Mouse (Mus musculus) limb, embryonic 14.5 days (tissue): Measurements from ENCODE around the gene Sh3pxd2a. TPM values are rescaled to one million over a fixed set of nuclear protein-coding genes. Genes with fewer than 3 reads are reported as not detected.

ENCODE experiments used
- ATAC-seq: fragments of 200-750 bp; cut with Nextera tagmentation; 2 replicates; pipeline ENCODE4 v1.8.0; 2017; ENCODE audit warnings: low read depth, moderate number of reproducible peaks, moderate TSS enrichment; ENCODE audit not compliant: low FRiP score
- DNase-seq: peaks from one replicate; pipeline ENCODE4 v3.0.0-alpha.2; 2015; ENCODE audit warnings: low spot score
- H3K27ac ChIP-seq: fragments of 300-500 bp; sonication (generic); replicated peaks from 2 replicates; pipeline ENCODE4 v1.5.1; 2014; ENCODE audit warnings: low read depth, mild to moderate bottlenecking, low read length, moderate library complexity, mixed read lengths
- H3K27me3 ChIP-seq: fragments of 300-500 bp; sonication (generic); 2 replicates; pipeline ENCODE4 v1.6.1; 2014; ENCODE audit warnings: low read length, mixed read lengths; ENCODE audit not compliant: control insufficient read depth, insufficient read depth
- H3K36me3 ChIP-seq: fragments of 300-500 bp; sonication (generic); 2 replicates; pipeline ENCODE4 v1.6.1; 2014; ENCODE audit warnings: mild to moderate bottlenecking, low read length, moderate library complexity, mixed read lengths; ENCODE audit not compliant: control insufficient read depth, insufficient read depth
- H3K4me1 ChIP-seq: fragments of 300-500 bp; sonication (generic); 2 replicates; pipeline ENCODE4 v1.6.1; 2014; ENCODE audit warnings: antibody characterized with exemption, low read length, mixed read lengths; ENCODE audit not compliant: control insufficient read depth, insufficient read depth
- H3K4me2 ChIP-seq: fragments of 300-500 bp; sonication (generic); replicated peaks from 2 replicates; pipeline ENCODE4 v1.6.1; 2014; ENCODE audit warnings: low read depth, mild to moderate bottlenecking, low read length, moderate library complexity; ENCODE audit not compliant: severe bottlenecking
- H3K4me3 ChIP-seq: fragments of 300-500 bp; sonication (generic); replicated peaks from 2 replicates; pipeline ENCODE4 v1.5.1; 2014; ENCODE audit warnings: low read length
- H3K9ac ChIP-seq: fragments of 300-500 bp; sonication (generic); 2 replicates; pipeline ENCODE4 v1.6.1; 2014; ENCODE audit warnings: mild to moderate bottlenecking, low read depth, low read length, moderate library complexity; ENCODE audit not compliant: severe bottlenecking
- H3K9me3 ChIP-seq: fragments of 300-500 bp; sonication (generic); 2 replicates; pipeline ENCODE4 v1.6.1; 2016; ENCODE audit warnings: low read length; ENCODE audit not compliant: control insufficient read depth
- POLR2A ChIP-seq: fragments of 200-500 bp; IDR thresholded peaks from 2 replicates; pipeline ENCODE4 v1.8.0; 2012; ENCODE audit warnings: inconsistent platforms, mild to moderate bottlenecking, moderate library complexity, borderline replicate concordance; ENCODE audit not compliant: insufficient read depth, insufficient read length; ENCODE audit errors: extremely low read depth
- WGBS: fragments of 180-500 bp; shearing (Covaris S2); extraction: QIAGEN DNeasy Blood & Tissue Kit; methylation state at CpG from one replicate; pipeline ENCODE4 v1.1.7; 2014; 5-methylcytosine and 5-hydroxymethylcytosine counted together
- polyA plus RNA-seq, 2 experiments: library from polyadenylated mRNA; depleted of rRNA in 1 of 2; stranded (reverse) in 1 of 2; unstranded in 1 of 2; fragments of >200 nt; fragmentation: Nextera tagmentation in 1 of 2; extraction: Ambion mirVana in 1 of 2; gene quantifications; 2 replicates each; pipeline versions ENCODE4 v1.2.1 to v1.2.3; 2012 to 2014

Gene Sh3pxd2a
- polyA plus RNA-seq (2012; rRNA removed) (61.7 and 66.8 TPM in 2 replicates), polyA plus RNA-seq (2014; fragmentation: Nextera tagmentation; extraction: Ambion mirVana) (17.1 and 19.8 TPM in 2 replicates)

DNA sequence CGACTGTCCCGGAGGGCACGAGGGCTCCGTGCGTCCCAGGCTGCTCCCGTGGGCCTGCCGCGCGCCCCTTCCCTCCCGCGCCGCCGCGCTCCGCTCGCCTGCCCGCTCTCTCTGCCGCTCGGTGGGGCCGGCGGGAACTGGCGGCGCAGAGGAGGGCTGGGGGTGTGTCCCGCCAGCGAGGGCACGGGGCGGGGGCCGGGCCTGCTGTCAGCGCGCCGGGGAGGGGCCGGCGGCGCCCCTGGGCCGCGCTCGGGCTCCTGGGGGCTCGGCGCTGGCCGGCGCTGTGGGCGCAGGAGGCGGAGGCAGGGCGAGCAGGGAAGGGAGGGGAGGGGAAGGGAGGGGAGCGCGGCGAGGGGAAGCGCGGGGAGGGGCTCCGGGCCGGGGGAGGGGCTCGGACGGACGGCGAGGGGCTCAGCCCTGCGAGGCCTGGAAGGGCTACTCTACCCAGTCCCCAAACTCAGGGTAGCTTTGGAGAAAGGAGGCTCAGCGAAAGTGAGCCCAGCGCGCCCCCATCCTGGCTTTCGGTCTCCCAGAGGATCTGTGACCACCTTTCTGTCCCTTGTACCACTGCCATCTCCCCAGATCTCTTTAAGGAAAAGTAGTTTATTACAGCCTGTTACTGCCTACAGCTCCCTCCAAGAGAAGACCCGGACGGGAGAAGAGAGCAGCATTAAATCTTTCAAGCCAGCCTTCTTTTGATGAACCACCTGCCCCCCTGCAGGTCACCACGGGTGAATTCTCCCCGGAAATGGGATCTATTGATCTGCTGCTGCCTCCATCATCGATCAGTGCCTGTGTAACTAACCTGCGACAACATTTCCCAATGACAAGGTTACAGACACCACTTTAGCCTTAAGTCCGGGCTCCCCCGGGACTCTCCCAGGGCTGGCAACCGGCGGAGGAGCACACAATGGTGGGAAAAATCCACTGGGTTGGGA, at the start of gene Sh3pxd2a:
Gene Sh3pxd2a (minus strand): TSS at position 98 of the 938 bp plus-strand sequence.
- DNase-seq (peak; percentile 65), ATAC-seq (peak; percentile 86)
- Histone ChIP-seq H3K27me3 (no peaks in the 10 kb centered on the region), H3K4me2 (peak within 1 kb of the TSS; percentile 91), H3K4me3 (peak within 1 kb of the TSS; percentile 82), H3K36me3 (no peaks in the 10 kb centered on the region), H3K9ac (peak within 1 kb of the TSS; percentile 89), H3K4me1 (peaks cover 12% of the 10 kb centered on the region), H3K9me3 (no peaks in the 10 kb centered on the region), H3K27ac (peak within 1 kb of the TSS; percentile 79)
- no peak for TF ChIP-seq POLR2A
- 1% methylated on average over 43 of the region's 70 CpGs for WGBS

DNA sequence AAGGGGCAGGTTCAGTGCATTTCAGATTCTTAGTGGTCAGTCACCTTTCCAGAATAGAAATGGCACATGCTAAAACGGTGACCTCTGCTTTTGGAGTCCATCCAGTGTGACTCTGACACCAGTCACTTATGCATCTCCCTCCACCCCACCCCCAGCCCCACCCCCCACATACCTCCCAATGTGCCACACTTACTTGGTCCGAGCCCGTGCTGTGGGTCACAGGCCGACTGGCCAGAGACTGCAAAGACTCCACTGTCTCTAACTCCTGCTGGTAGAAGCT, 49.4 kb upstream of the Sh3pxd2a start:
- DNase-seq (no peak), ATAC-seq (no peak)
- Histone ChIP-seq H3K27ac (no peak overlapping the region), H3K36me3 (peaks cover 57% of the 10 kb centered on the region), H3K27me3 (no peaks in the 10 kb centered on the region), H3K4me1 (no peaks in the 10 kb centered on the region), H3K9ac (no peak overlapping the region), H3K4me2 (no peak overlapping the region), H3K4me3 (no peak overlapping the region), H3K9me3 (no peaks in the 10 kb centered on the region)
- 69% methylated on average over 4 of the region's 4 CpGs for WGBS
- TF ChIP-seq POLR2A = no peak

DNA sequence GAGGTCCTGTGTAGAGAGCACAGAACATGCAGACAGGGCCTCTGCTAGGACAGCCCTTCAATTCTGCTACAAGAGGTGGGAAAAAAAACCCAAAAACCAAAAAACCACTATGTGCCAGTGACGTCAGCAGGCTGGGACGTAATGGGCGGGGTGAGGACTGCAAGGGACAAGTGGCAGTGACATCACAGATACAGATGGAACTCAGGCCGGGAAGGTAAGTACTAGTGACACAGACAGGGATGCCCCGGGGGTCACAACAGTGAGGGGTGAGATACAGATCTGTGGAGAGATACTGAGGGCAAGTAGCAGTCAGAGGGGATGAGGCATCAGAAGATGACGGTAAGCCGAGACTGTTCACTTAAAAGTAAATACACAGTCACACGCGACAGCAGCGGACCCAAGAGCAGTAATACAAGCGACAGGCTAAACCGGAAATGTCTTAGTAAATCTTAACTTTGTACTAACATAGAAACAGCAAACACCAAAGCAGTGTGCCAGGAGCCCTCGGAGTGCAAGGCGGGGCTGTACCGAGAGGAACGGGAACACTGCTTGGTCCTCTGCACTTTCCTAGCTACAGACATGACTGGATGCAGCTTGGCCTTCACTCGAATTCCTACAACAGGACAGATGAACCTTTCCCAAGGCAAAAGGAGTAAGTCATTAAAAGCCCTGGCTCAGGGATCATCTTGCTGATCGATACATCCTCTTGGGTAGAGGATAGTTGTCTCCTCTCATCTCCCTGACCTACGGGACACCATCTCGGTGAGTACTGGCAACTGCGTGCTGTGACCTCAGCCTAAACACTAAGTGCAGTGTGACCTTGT, 48.8 kb upstream of the Sh3pxd2a start:
- peaks cover 57% of the 10 kb centered on the region for H3K36me3 ChIP-seq
- no peak for DNase-seq

DNA sequence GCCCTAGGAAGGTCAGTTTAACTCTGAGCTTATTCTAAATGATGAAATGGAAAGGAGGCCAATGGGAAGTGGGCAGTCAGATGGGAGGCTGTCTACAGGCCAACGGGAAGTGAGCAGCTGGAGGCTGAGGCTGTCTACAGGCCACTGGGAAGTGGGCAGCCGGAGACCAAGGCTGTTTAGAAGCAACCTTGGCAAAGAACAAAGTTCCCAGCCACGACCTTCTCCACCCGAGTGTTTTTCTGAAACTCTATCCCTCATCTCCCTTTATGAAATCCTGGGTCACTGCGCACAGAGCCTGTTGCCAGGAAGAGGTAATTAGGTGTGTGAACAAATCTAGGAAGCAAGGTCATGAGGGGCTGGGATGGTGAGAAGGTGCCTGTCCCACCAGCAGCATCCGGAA, 47.8 kb upstream of the Sh3pxd2a start:
- Histone ChIP-seq H3K4me1 (0 out of 2 replicates have a peak, but pooled peaks cover 2% of the 10 kb centered on the region), H3K9me3 (no peaks in the 10 kb centered on the region), H3K27ac (no peak overlapping the region), H3K27me3 (no peaks in the 10 kb centered on the region), H3K4me2 (no peak overlapping the region), H3K36me3 (peaks cover 56% of the 10 kb centered on the region), H3K4me3 (no peak overlapping the region), H3K9ac (no peak overlapping the region)
- DNase-seq (no peak), ATAC-seq (no peak)
- WGBS = 69% methylated on average over 6 of the region's 6 CpGs
- no peak for TF ChIP-seq POLR2A

More for the DNA sequence above, 48.8 kb upstream of the Sh3pxd2a start:
- WGBS = 83% methylated on average over 21 of the region's 21 CpGs
- no peak overlapping the region for H3K4me3 ChIP-seq
- no peaks in the 10 kb centered on the region for H3K9me3 ChIP-seq
- no peak overlapping the region for H3K4me2 ChIP-seq
- no peaks in the 10 kb centered on the region for H3K4me1 ChIP-seq
- H3K27me3 ChIP-seq = no peaks in the 10 kb centered on the region
- ATAC-seq = no peak
- no peak for TF ChIP-seq POLR2A
- no peak overlapping the region for H3K27ac ChIP-seq
- no peak overlapping the region for H3K9ac ChIP-seq

DNA sequence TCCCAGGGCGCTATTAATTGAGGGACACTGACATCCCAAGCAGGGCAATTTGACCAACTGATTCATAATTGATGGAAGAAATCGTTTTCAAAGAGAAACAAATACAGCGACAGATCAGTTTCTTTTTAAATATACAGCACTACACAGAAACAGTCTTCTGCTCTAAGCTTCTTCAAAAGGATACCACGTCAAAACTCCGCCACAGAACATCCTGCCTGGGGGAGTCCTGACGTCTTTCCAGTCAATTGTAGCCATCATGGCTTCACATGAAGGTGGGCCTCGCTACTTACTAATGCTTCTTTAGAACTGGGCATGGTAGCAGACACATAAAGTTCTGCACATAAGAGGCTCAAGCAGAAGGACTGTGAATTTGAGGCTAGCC, 47.1 kb upstream of the Sh3pxd2a start:
- Histone ChIP-seq H3K27me3 (no peaks in the 10 kb centered on the region), H3K27ac (0 out of 2 replicates have a peak overlapping the region, but pooled peaks have one; percentile 43), H3K4me2 (no peak overlapping the region), H3K4me1 (0 out of 2 replicates have a peak, but pooled peaks cover 2% of the 10 kb centered on the region), H3K9ac (no peak overlapping the region), H3K36me3 (peaks cover 50% of the 10 kb centered on the region), H3K9me3 (no peaks in the 10 kb centered on the region), H3K4me3 (no peak overlapping the region)
- TF ChIP-seq POLR2A = no peak
- no peak for DNase-seq
- ATAC-seq = no peak
- 79% methylated on average over 7 of the region's 7 CpGs for WGBS
